30 mouse cellular contexts compared by ENCODE assay signal in genomic region chr1:97585106-97585505, GRCm38 (mm10).
DNase-seq lines count a peak whose midpoint lies in the region; ATAC-seq and TF ChIP-seq lines count a peak whose summit lies in the region.
"Had no signal": no experiment of that assay in that cellular context is flagged by ENCODE, and none has a peak within 500 bp of the region (broad histone marks: within the 10 kb centered on the region; RNA-seq: fewer than 3 reads in every experiment).

No protein-coding gene starts in this region.

- H3K27ac ChIP-seq in liver, embryonic 11.5 days (ENCODE audit: low read depth, low read length): no peak overlapping the region
- H3K27ac ChIP-seq in liver, embryonic 14.5 days: no peak overlapping the region
- H3K27ac ChIP-seq in intestine, embryonic 16.5 days (ENCODE audit: low read length): no peak overlapping the region
- H3K27ac ChIP-seq: embryonic facial prominence, embryonic 12.5 days; embryonic facial prominence, embryonic 15.5 days; gastrocnemius, adult 2 months; heart, embryonic 15.5 days; hindbrain, embryonic 10.5 days; hindbrain, embryonic 13.5 days had no signal

- no peak overlapping the region for H3K9ac ChIP-seq in liver, embryonic 11.5 days (ENCODE audit: low read depth, low read length)
- no peak overlapping the region for H3K9ac ChIP-seq in liver, embryonic 14.5 days (replicated peaks)
- H3K9ac ChIP-seq in intestine, embryonic 16.5 days (ENCODE audit: low read depth, low read length): no peak overlapping the region
- H3K9ac ChIP-seq: embryonic facial prominence, embryonic 12.5 days; embryonic facial prominence, embryonic 15.5 days; forebrain, postnatal 0 days; heart, embryonic 15.5 days; hindbrain, embryonic 13.5 days had no signal

- ATAC-seq in liver, embryonic 11.5 days (replicated peaks; ENCODE audit: low FRiP score): peak; percentile 34; the same call in 1 of the 2 replicates
- ATAC-seq in liver, embryonic 14.5 days (ENCODE audit: insufficient read depth): peak; percentile 48; the same call in 1 of the 2 replicates
- no peak for ATAC-seq in intestine, embryonic 16.5 days
- ATAC-seq: CD4-positive, CD25-positive, alpha-beta regulatory T cell, adult 4 months; forebrain, embryonic 14.5 days; forebrain, postnatal 0 days; hindbrain, embryonic 16.5 days; Patski had no signal

- H3K36me3 ChIP-seq in liver, embryonic 11.5 days (ENCODE audit: control insufficient read depth, insufficient read depth, low read length): no peaks in the 10 kb centered on the region
- H3K36me3 ChIP-seq in liver, embryonic 14.5 days (replicated peaks; ENCODE audit: control insufficient read depth, insufficient read depth, low read depth): no peaks in the 10 kb centered on the region
- no peaks in the 10 kb centered on the region for H3K36me3 ChIP-seq in intestine, embryonic 16.5 days (ENCODE audit: control insufficient read depth, insufficient read depth, low read length)
- H3K36me3 ChIP-seq: embryonic facial prominence, embryonic 12.5 days; embryonic facial prominence, embryonic 15.5 days; heart, embryonic 15.5 days; hindbrain, embryonic 10.5 days; hindbrain, embryonic 13.5 days had no signal

- DNase-seq in liver, embryonic 11.5 days (ENCODE audit: low spot score): no peak
- DNase-seq in liver (no peak), 416B (ENCODE audit: low read depth) (peak; percentile 8)
- DNase-seq in c-Kit-positive CD71-positive TER-119-positive erythroid progenitor cells, embryonic 14.5 days (ENCODE audit: low spot score): peak; percentile 6
- DNase-seq in liver, embryonic 14.5 days (ENCODE audit: low read depth in 3 of 3, low spot score in 3 of 3): peak in 2 of 3 experiments; percentile 10 to 12
- DNase-seq in layer of hippocampus, postnatal 10 days (ENCODE audit: low spot score in 2 of 2): no peak
- no peak for DNase-seq in layer of hippocampus, postnatal 14 days (ENCODE audit: low spot score in 2 of 2)
- DNase-seq: adrenal gland, postnatal 10 days; adrenal gland, postnatal 36 days; cerebellum, adult 11 months; cerebellum, adult 2 months; cerebellum, adult 9-11 months; cerebellum, postnatal 25 days; forebrain, postnatal 0 days; gastrocnemius, adult 2 months; gastrocnemius, postnatal 14 days; heart, adult 11 months; heart, postnatal 10 days; heart, postnatal 36 days had no signal

- no peaks in the 10 kb centered on the region for H3K4me1 ChIP-seq in liver, embryonic 11.5 days (replicated peaks; ENCODE audit: control insufficient read depth, insufficient read depth, low read length)
- H3K4me1 ChIP-seq in liver, embryonic 14.5 days (replicated peaks; ENCODE audit: control insufficient read depth in 2 of 2, insufficient read depth in 2 of 2, low read length in 1 of 2): 0 out of 4 replicates have a peak, but pooled peaks cover 0 to 2% of the 10 kb centered on the region in 2 experiments
- H3K4me1 ChIP-seq in intestine, embryonic 16.5 days (ENCODE audit: control insufficient read depth, insufficient read depth, low read length): no peaks in the 10 kb centered on the region
- H3K4me1 ChIP-seq: embryonic facial prominence, embryonic 15.5 days; heart, embryonic 15.5 days; hindbrain, embryonic 13.5 days had no signal

- H3K4me3 ChIP-seq in liver, embryonic 11.5 days (ENCODE audit: low read depth, low read length): no peak overlapping the region
- no peak overlapping the region for H3K4me3 ChIP-seq in liver, embryonic 14.5 days (ENCODE audit: insufficient read depth in 1 of 2, low read depth in 2 of 2, low read length in 2 of 2)
- no peak overlapping the region for H3K4me3 ChIP-seq in intestine, embryonic 16.5 days (ENCODE audit: low read length)
- H3K4me3 ChIP-seq: embryonic facial prominence, embryonic 12.5 days; embryonic facial prominence, embryonic 15.5 days; gastrocnemius, adult 2 months; heart, embryonic 15.5 days; hindbrain, embryonic 10.5 days; hindbrain, embryonic 13.5 days had no signal

- H3K4me2 ChIP-seq in liver, embryonic 11.5 days: no peak overlapping the region
- H3K4me2 ChIP-seq in liver, embryonic 14.5 days (ENCODE audit: low read depth): no peak overlapping the region
- no peak overlapping the region for H3K4me2 ChIP-seq in intestine, embryonic 16.5 days (ENCODE audit: low read depth, low read length)
- H3K4me2 ChIP-seq: embryonic facial prominence, embryonic 12.5 days; embryonic facial prominence, embryonic 15.5 days; heart, embryonic 11.5 days; heart, embryonic 15.5 days; hindbrain, embryonic 13.5 days had no signal

- no peak for TF ChIP-seq EP300 in liver, embryonic 14.5 days (IDR thresholded peaks at IDR 0.05; ENCODE audit: low read depth)

- TF ChIP-seq CTCF in liver, embryonic 14.5 days (IDR thresholded peaks at IDR 0.05; ENCODE audit: low read depth): no peak

- H3K9me3 ChIP-seq in liver, embryonic 11.5 days (ENCODE audit: control insufficient read depth, low read length): no peaks in the 10 kb centered on the region
- H3K9me3 ChIP-seq in liver, embryonic 14.5 days (ENCODE audit: control insufficient read depth, low read length): no peaks in the 10 kb centered on the region
- H3K9me3 ChIP-seq in intestine, embryonic 16.5 days (ENCODE audit: control insufficient read depth, low read length): no peaks in the 10 kb centered on the region
- H3K9me3 ChIP-seq: embryonic facial prominence, embryonic 12.5 days; embryonic facial prominence, embryonic 15.5 days; heart, embryonic 15.5 days; hindbrain, embryonic 10.5 days; hindbrain, embryonic 13.5 days had no signal

- H3K27me3 ChIP-seq in liver, embryonic 11.5 days (replicated peaks; ENCODE audit: control insufficient read depth, insufficient read depth, low read length): no peaks in the 10 kb centered on the region
- no peaks in the 10 kb centered on the region for H3K27me3 ChIP-seq in liver, embryonic 14.5 days (ENCODE audit: control insufficient read depth, insufficient read depth, low read length)
- no peaks in the 10 kb centered on the region for H3K27me3 ChIP-seq in intestine, embryonic 16.5 days (replicated peaks; ENCODE audit: control insufficient read depth, insufficient read depth, low read length)
- H3K27me3 ChIP-seq: embryonic facial prominence, embryonic 12.5 days; embryonic facial prominence, embryonic 15.5 days; heart, embryonic 15.5 days; hindbrain, embryonic 13.5 days; Patski had no signal

Comparison
In these comparisons a context has a peak if more than half of its experiments do, and no peak if none do; other contexts are left out.
1. DNase-seq: peak in 416B (single experiment), c-Kit-positive CD71-positive TER-119-positive erythroid progenitor cells, embryonic 14.5 days (single experiment) and liver, embryonic 14.5 days (2 of 3); none in liver, embryonic 11.5 days (single experiment), liver (single experiment), layer of hippocampus, postnatal 10 days (0 of 2) and layer of hippocampus, postnatal 14 days (0 of 2).